Mouse (Mus musculus): ENCODE results near the gene Cpne4.

Gene Cpne4

DNA sequence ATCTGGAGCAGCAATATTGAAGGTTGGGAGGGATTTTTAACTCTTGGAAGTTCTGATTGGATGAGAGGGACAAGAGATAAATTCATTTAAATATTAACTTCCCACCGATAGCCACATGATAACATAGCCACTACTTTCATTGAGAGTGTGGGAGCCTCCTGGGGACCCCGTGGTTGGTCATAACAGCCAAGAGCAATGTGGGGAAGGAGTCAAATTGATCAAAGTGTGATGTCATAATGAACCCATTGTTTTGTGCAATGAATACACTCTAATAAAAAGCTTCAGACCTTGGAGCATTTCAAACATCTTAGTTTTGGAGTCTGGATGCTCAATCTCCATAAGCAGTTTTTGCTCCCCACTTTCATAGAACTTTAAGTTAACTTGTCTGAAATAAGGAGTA is at the start of gene Cpne4:
Cpne4 (plus strand) TSS at position 301 of the 400 bp plus-strand sequence.
- in situ Hi-C loops (cut with MboI; ENCODE audit: low pct_unique_long_range_greater_than_20kb in 1 of 2, low sequenced_read_pairs in 2 of 2, unreplicated experiment in 1 of 2) = loop anchor here in 1 of 2 experiments (25.0 kb wide), 1 partner anchor 840 kb away; the partner anchor contains the start of genes Aste1 and Nek11

DNA sequence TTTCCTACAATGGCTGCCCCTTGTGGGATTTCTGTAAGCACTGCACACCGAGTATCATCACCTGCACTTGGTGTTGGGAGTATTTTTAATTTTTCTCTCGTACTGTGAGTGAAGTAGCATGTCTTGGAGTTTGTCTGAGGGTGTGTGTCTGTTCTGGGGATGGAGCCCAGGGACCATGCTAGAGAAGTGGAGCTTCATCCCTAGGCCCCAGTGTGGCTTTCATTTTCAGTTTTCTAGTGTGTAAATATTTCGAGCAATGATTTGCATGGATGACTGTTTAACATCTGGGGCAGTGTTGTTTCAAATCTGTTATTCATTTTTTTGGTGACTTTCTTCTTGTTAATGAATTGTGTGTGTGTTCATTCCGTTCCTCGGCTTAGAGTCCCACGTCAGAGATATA is 31.9 kb upstream of the Cpne4 start:
- in situ Hi-C loops (cut with MboI; ENCODE audit: low pct_unique_long_range_greater_than_20kb in 1 of 2, low sequenced_read_pairs in 2 of 2, unreplicated experiment in 1 of 2) = no loop called here

DNA sequence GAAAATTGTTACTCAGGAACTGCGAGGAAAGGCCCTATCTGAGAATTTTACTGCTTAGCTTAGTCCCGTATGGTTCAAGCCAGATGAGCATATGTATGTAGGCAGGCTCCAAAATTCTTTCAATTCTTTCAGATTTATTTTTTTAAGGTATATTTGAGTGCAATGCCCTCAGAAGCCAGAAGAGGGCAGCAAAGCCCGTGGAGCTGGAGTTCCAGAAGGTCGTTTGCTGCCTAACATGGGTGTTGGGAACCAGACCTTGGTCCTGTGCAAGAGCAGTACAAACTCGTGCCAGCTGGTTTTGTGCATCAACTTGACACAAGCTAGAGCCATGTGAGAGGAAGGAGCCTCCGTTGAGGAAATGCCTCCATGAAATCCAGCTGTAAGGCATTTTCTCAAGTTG is 11.6 kb upstream of the Cpne4 start:
- in situ Hi-C loops (cut with MboI; ENCODE audit: low pct_unique_long_range_greater_than_20kb in 1 of 2, low sequenced_read_pairs in 2 of 2, unreplicated experiment in 1 of 2) = loop anchor here in 1 of 2 experiments (25.0 kb wide), 1 partner anchor 852 kb away; the partner anchor contains the start of genes Aste1 and Nek11

DNA sequence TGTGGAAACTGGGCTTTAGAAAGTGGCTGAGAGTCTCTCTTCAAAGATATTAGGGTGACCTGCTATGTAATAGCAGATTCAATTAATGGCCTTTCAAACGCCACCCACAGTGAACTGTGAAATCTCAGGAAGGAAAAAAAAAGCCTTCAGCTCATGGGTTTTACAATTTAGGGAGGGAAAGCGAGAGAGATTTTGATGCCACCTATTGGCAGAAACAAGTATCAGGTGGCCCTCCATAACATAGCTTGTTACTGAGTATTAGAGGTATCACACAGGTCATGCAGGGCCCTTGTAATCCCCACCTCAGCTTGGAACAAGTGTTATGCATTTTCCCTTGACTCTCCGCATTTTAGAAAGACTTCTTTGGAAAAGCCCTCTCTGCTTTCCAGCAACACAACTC is 18.7 kb downstream of the Cpne4 start:
- in situ Hi-C loops (cut with MboI; ENCODE audit: low pct_unique_long_range_greater_than_20kb in 1 of 2, low sequenced_read_pairs in 2 of 2, unreplicated experiment in 1 of 2) = no loop called here

DNA sequence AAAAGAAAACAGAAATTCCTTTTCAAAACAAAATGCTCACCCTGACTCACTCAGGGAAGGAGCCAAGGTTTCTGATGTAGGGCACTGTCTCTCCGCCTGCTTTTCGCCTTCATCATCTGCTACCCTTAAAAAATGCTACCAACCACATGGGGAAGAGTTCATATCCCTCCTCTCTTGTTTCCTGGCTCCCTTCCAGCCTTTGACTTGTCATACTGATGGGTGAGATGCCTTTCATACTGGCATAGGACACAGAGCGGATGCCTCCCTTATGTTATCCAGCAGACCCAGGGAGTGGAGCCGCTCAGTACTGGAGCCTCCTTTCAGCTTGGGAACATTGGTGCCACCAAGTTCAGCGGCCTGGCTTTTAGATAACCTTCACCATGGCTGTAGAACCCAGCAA is 19.4 kb downstream of the Cpne4 start:
- in situ Hi-C loops (cut with MboI; ENCODE audit: low pct_unique_long_range_greater_than_20kb in 1 of 2, low sequenced_read_pairs in 2 of 2, unreplicated experiment in 1 of 2) = no loop called here

DNA sequence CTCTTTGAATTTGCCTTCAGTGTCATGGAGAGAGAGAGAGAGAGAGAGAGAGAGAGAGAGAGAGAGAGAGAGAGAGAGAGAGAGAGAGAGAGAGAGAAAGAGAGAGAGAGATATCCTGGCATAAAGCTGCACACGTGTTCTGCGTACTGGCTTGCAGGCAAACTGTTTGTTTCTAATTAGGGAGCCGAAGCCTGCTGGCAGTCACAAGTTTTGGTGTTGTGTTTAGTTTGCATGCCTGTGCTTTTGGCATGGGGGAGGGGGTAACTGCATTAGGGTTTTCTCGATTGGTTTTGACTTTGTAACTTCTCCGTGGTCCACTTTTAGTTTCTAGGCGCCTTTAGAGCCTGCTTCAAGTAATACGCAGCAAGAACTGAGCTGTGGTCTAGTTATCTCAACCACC is 20.0 kb downstream of the Cpne4 start:
- in situ Hi-C loops (cut with MboI; ENCODE audit: low pct_unique_long_range_greater_than_20kb in 1 of 2, low sequenced_read_pairs in 2 of 2, unreplicated experiment in 1 of 2) = no loop called here

DNA sequence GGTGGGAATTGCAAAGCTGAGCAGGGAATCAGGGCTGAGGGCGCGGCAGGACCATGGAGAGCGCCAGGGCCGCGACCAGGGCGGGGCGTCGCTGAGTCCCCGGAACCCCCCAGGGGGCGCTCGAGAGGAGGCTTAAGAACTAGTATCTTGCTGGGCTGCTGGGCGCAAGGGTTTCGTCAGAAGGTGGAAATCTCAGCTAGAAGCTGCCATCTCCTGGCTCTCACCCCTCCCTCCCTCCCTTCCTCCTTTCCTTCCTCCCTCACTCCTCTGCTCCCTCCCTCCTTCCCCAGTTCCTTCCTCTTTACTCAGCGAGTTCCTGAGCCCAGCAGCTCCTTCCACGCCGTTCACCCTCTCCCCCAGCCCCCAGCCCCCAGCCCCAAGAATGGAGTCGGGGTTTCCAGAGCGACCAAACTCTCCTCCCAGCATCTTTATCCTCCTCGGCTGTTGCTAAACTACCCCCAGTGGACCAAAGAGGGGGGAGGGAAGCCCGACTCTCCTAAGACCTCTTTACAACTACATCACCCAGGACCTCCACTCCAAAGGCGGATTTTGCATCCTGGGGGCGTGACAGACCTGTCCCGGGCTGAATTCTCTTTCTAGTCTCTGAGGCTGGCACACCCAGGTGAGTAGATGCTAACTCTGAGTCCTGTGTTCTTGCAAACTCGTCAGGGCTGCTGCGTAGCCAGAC is 22.5 kb downstream of the Cpne4 start:
- in situ Hi-C loops (cut with MboI; ENCODE audit: low pct_unique_long_range_greater_than_20kb in 1 of 2, low sequenced_read_pairs in 2 of 2, unreplicated experiment in 1 of 2) = no loop called here

DNA sequence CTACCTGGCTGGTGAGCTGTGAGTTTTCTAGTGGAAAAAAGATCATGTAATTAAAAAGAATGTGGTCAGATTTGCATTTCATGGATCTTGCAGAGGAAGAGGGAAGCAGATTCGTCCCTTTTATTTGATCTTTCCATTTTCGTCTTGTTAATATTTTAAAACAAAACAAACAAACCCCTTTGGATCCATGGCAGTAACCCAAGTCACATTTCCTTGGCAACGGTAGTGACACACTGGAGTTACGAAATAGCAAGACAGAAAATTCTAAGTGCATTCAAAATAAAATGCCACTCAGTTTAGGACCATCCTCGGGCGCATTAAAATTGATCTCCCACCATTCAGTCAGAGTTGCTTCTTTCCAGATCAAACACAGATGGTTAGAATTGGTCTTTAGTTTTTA is 25.8 kb downstream of the Cpne4 start:
- in situ Hi-C loops (cut with MboI; ENCODE audit: low pct_unique_long_range_greater_than_20kb in 1 of 2, low sequenced_read_pairs in 2 of 2, unreplicated experiment in 1 of 2) = no loop called here

DNA sequence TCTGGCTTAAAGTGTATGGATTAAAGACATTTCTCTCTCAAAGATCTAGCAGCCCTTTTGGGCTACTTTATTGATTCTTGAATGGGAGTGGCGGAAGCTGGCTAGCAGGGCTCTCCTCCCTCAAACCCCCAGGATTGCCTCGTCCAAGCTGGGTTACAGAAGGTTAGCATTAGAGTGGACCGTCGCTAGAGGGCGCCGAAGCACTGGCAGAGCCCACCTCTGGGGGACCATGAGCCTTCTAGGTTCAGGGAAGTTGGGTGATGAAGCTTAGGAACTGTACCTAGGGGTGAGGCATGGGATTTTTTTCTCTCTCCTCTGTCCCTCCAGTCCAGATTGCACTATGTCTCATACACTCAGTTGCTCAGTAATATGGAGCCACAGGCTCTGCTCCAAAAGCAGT is 27.4 kb downstream of the Cpne4 start:
- in situ Hi-C loops (cut with MboI; ENCODE audit: low pct_unique_long_range_greater_than_20kb in 1 of 2, low sequenced_read_pairs in 2 of 2, unreplicated experiment in 1 of 2) = no loop called here

DNA sequence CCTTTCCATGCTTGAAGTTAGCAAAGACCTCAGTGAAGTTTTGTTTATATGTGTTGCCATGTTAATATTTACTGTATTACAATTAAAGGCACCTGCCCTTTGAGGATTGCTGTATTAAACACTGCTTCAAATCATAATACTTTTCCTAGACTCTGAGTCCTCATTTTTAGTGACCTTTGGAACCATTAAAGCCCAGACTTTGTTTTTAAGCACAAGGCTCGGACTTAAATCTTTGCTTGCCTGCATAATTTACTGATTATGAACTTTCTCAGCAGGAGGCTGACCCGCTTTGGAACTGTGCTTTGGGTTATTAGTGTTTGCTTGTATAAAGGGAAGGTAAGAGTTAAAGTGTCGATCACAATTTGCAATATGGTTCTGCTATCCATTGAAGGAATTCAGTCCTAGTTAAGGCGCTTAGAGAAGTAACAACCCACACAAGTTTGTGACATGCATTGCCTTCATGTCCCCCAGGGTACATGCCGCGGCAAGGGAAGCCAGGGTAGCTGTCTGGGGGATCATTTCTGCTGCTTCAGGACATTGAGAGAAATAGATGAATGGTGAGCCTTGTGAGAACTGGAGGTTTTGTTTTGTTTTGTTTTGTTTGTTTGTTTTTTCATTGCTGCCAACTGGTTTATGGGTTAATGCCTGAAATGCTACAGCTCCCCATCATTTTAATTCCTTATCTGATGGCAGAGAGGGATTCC is 35.0 kb downstream of the Cpne4 start:
- in situ Hi-C loops (cut with MboI; ENCODE audit: low pct_unique_long_range_greater_than_20kb in 1 of 2, low sequenced_read_pairs in 2 of 2, unreplicated experiment in 1 of 2) = no loop called here

DNA sequence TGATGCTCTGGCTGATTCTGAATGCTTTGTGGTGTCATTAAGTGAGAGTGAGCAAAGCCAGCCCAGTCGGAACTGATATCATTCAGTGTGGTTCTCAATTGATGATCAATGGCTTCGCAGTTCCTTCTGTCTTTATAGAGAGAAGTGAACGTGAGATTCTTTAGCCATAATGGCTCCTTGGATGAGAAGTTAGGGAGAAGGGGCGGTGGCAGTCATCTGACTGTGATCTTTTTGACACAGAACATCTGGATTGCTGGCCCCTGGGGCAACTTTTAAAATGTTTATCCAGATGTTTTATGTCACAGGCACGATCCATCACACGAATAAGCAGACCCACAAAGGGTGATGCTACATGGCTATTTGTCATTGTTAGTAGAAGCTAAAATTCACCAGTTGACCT is 35.6 kb downstream of the Cpne4 start:
- in situ Hi-C loops (cut with MboI; ENCODE audit: low pct_unique_long_range_greater_than_20kb in 1 of 2, low sequenced_read_pairs in 2 of 2, unreplicated experiment in 1 of 2) = no loop called here

DNA sequence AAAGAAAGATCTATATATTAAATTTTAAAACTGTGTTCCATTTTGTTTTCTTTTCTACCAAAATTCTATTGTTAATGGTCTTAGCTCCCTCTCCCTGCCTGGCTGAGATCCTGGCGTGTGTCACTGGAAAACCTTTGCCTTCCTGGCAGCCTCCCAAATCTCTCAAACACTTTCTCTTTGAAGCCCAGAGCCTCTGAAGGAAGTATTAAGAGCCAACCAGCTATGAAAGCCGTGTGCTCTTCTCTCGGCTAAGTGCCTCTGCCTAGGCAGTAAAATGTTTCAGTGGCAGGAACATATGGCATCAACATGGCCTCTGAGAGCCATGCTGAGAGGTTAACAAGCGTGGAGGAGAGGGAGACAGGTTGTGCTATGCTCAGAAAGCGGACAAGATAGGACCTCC is 47.5 kb downstream of the Cpne4 start:
- in situ Hi-C loops (cut with MboI; ENCODE audit: low pct_unique_long_range_greater_than_20kb in 1 of 2, low sequenced_read_pairs in 2 of 2, unreplicated experiment in 1 of 2) = no loop called here

DNA sequence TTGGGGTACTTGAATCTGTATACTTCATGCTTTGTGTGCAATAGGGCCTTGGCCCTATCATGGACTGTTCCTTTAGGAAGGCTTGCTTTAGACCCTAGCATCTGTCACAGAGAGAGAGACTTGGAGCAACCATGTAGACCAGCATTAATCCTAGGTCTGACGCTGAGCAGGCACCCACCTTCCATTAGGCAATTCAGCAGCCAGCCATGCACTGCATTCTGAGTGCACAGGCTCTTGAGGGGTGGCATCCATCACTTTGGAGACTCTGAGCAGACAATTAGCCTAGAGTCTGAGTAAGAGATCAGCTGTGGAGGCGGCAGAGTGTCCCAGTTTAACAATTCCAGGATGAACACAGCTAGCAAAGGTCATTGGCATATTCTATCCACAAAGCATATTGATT is 47.9 kb downstream of the Cpne4 start:
- in situ Hi-C loops (cut with MboI; ENCODE audit: low pct_unique_long_range_greater_than_20kb in 1 of 2, low sequenced_read_pairs in 2 of 2, unreplicated experiment in 1 of 2) = no loop called here

DNA sequence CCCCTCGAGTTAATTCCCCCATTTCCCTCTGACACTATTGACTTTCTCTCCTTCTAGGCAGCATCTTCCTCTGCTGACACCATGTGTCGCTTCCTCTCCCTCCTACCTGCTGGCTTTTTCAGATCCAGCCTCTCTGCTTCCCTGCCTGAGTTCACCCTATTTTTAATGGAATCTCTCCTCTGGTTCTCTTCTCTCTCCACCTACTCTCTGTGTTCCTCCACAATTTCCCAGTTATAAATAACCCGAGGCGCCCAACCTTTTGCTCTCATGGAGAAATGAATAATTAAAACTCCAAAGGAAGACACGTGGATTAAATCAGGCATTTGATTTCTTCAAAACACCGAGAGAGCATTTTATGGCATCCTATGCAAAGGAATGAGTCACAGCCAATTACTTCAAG is 65.4 kb downstream of the Cpne4 start:
- in situ Hi-C loops (cut with MboI; ENCODE audit: low pct_unique_long_range_greater_than_20kb in 1 of 2, low sequenced_read_pairs in 2 of 2, unreplicated experiment in 1 of 2) = no loop called here

DNA sequence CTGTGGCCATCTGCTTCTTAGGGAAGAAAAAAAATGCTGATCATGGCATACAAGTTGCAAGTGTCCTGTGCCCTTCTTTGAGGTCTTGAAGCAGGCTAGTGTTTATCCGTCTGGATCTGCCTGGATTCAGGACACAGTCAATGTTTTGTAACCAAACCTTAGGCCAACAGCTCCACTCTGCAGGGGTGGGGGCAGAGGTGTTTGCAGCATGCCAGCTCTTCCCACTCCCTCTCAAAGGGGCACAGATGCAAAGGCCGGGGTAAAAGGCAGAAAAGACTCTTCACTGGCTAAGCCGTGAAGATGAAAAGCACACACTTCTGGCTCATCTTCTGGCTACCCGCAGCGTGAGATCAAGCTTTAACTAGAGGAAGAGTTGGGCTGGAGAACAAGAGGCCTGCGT is 69.6 kb downstream of the Cpne4 start:
- in situ Hi-C loops (cut with MboI; ENCODE audit: low pct_unique_long_range_greater_than_20kb in 1 of 2, low sequenced_read_pairs in 2 of 2, unreplicated experiment in 1 of 2) = no loop called here

DNA sequence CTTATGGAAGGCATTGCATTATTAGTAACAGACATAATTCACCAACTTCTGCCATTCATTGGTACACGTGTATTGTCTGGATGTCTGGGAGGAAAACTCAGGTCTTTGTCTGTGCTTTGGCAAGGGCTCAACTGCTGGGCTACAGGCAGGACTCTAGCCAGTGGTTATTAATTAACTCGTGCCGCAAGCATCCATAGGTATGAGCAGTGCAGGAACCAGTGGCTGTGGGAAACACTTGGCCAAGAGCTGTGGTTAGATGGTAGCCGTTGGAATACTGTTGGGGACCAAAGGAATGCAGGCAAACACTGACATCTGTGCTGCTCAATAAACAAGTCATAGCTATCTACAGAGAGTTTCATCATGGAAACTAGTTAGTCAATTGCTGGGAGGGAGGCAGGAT is 76.5 kb downstream of the Cpne4 start:
- in situ Hi-C loops (cut with MboI; ENCODE audit: low pct_unique_long_range_greater_than_20kb in 1 of 2, low sequenced_read_pairs in 2 of 2, unreplicated experiment in 1 of 2) = no loop called here

DNA sequence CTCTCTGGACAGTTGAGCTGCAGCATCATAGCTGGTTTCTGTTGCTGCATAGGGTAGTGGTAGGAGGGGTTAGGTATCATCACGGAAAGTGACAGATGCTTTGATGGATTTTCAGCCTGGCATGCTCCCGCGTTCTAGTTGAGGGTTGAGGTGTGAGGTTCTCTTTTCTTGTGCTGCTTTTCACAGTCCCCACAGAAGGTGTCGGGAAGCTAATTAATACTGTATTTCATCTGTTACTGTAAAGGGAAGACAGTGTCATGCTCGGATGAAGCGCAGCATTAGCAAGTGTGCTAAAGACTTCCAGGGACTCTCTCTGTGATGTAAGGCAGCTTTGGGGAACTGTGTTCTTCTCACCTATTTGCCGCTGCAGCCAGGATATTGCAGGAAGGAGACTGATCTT is 80.7 kb downstream of the Cpne4 start:
- in situ Hi-C loops (cut with MboI; ENCODE audit: low pct_unique_long_range_greater_than_20kb in 1 of 2, low sequenced_read_pairs in 2 of 2, unreplicated experiment in 1 of 2) = no loop called here

DNA sequence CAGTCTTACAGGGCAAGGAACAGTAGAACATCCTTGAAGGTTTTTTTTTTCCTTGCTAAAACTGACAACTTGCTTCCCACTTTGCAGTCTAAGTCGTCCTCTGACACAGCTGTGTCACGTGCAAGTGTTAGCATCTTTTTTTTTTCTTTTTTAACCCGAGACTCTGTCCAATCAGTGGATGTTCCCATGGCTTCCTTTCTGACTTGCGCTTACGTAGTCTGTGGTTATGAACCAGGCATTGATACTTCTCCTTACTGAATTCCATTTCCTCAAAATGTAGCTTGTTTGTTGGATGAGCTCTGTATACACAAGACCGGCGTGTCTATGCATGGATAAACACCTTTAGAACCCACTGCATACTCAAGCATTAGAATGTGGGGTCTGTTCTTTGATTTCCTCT is 82.2 kb downstream of the Cpne4 start:
- in situ Hi-C loops (cut with MboI; ENCODE audit: low pct_unique_long_range_greater_than_20kb in 1 of 2, low sequenced_read_pairs in 2 of 2, unreplicated experiment in 1 of 2) = no loop called here

DNA sequence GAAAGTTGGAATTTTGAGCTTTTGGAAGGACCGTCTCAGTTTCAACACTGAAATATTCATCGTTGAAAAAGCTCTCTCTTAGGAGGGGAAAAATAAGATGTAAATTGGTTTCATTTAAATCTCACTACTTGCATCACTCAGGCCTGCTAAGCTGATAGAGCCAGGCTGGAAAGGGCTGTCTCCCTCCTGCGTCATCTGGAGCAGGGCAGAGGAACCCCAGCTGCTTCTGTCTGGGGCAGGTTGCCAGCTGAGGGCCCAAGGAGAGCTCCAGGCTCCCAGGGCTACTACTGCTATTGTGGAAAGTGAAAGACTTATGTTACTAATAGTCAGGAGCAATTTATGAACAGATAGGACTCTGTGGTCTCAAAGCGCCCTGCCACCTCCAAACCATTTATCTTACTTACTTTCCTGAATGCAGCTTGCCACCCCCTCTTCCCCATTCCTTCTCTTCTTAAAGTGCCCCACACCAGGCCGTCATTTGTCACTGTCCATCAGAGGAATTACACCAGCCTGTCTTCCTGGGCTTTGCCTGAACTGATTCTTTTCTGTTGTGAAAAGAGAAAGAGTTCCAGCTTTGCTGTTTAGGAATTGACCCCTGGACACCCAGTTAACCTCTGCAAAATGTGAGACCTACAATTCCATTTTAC is 99.4 kb downstream of the Cpne4 start:
- in situ Hi-C loops (cut with MboI; ENCODE audit: low pct_unique_long_range_greater_than_20kb in 1 of 2, low sequenced_read_pairs in 2 of 2, unreplicated experiment in 1 of 2) = no loop called here

Measured in mouse embryonic stem cell (cell line).